Mouse (Mus musculus) limb, embryonic 12.5 days (tissue): ENCODE results near the gene Chic2. TPM values are rescaled to one million over a fixed set of nuclear protein-coding genes. Genes with fewer than 3 reads are reported as not detected.

Experiments used
- ATAC-seq: fragments of 200-750 bp; cut with Nextera tagmentation; 2 replicates; pipeline ENCODE4 v1.8.0; 2017; ENCODE audit warnings: low read depth, moderate TSS enrichment; ENCODE audit not compliant: insufficient number of reproducible peaks, insufficient read depth, low FRiP score, low TSS enrichment
- H3K27ac ChIP-seq: fragments of 300-500 bp; sonication (generic); 2 replicates; pipeline ENCODE4 v1.5.1; 2016; ENCODE audit warnings: mild to moderate bottlenecking, moderate library complexity
- H3K27me3 ChIP-seq: fragments of 300-500 bp; sonication (generic); 2 replicates; pipeline ENCODE4 v1.6.1; 2016; ENCODE audit warnings: mild to moderate bottlenecking, moderate library complexity
- H3K36me3 ChIP-seq: fragments of 300-500 bp; sonication (generic); 2 replicates; pipeline ENCODE4 v1.6.1; 2016; ENCODE audit warnings: mild to moderate bottlenecking, moderate library complexity
- H3K4me1 ChIP-seq: fragments of 300-500 bp; sonication (generic); replicated peaks from 2 replicates; pipeline ENCODE4 v1.6.1; 2016
- H3K4me2 ChIP-seq: fragments of 300-500 bp; sonication (generic); 2 replicates; pipeline ENCODE4 v1.6.1; 2016; ENCODE audit warnings: mild to moderate bottlenecking, moderate library complexity
- H3K4me3 ChIP-seq: fragments of 300-500 bp; sonication (generic); replicated peaks from 2 replicates; pipeline ENCODE4 v1.5.1; 2016; ENCODE audit warnings: mild to moderate bottlenecking
- H3K9ac ChIP-seq: fragments of 300-500 bp; sonication (generic); replicated peaks from 2 replicates; pipeline ENCODE4 v1.6.1; 2016; ENCODE audit warnings: mild to moderate bottlenecking, moderate library complexity
- H3K9me3 ChIP-seq: fragments of 300-500 bp; sonication (generic); 2 replicates; pipeline ENCODE4 v1.6.1; 2016; ENCODE audit warnings: mild to moderate bottlenecking, moderate library complexity
- WGBS: fragments of 180-500 bp; shearing (Covaris S2); methylation state at CpG from one replicate; pipeline ENCODE4 v1.1.7; 2016; 5-methylcytosine and 5-hydroxymethylcytosine counted together
- polyA plus RNA-seq: library from polyadenylated mRNA; unstranded; fragments of >200 nt; fragmentation: Nextera tagmentation; extraction: Ambion mirVana; gene quantifications from 2 replicates; pipeline ENCODE4 v1.2.1, GENCODE M21; 2016

Gene Chic2
- polyA plus RNA-seq, 1 experiment from 2014 or later = 56.8 TPM

DNA sequence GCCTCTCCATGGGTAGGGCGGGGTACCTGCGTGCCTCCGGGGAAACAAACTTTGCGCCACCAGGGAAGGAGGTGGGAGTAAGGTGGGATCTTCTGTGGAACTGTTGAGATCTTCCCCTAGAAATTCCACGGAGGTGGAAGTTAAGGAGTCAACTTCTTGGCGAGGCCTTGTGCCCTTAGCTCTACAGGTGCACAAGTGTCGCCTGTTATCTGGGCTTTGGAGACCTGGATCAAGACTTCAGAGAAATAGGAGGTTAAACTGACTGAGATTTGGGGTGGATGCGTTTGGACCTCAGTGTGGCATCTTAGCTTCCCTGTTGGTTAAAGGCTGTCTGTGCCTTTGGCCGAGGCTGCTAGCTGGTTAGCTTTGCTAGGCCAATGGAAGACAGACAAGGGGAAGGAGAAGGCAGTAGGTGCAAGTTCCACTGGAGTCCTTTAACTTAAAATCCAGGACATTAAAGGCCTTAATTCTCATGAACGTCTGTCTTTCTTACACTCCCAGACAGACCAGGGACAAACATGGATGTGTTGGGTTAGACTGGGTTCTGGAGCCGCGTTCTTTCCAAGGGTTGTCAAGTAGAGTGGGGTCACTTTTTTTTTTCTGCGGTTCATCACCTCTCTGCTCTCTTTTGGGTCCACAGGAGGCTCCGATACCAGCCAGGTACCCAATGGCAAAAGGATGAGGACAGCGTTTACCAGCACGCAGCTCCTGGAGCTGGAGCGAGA is 31.9 kb upstream of the Chic2 start:
- H3K27ac ChIP-seq = no peak overlapping the region

DNA sequence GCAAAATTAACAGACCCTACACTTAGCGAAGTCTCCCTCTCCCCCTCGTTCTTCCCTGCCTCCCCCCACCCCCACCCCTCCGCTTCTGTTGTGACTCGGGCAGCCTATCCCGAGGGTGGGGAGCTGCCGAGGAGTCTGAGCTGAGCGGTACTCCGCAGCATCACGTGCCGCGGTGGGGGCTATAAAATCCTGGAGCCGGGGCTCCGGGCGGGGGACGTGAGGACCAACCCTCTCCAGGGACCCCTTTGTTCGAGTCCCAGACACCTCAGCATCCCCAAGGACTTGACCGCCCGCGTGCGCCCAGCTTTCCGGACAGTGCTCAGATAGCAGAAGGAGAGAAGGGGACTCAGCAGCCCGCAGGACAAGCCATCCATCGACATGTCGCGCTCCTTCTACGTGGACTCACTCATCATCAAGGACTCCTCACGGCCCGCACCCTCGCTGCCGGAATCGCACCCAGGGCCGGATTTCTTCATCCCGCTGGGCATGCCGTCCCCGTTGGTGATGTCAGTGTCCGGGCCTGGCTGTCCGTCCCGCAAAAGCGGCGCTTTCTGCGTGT is 30.9 kb upstream of the Chic2 start, which contains the start of gene Gsx2:
TSS of gene Gsx2 (plus strand) at position 219 of the 559 bp plus-strand sequence.
- Histone ChIP-seq H3K36me3 (no peaks in the 10 kb centered on the region), H3K9me3 (no peaks in the 10 kb centered on the region), H3K4me1 (peaks cover 35% of the 10 kb centered on the region), H3K9ac (peak within 1 kb of the TSS; percentile 18; the same call in 1 of the 2 replicates), H3K4me2 (peak within 1 kb of the TSS; percentile 54), H3K4me3 (peak within 1 kb of the TSS; percentile 37), H3K27me3 (peaks cover 96% of the 10 kb centered on the region), H3K27ac (no peak within 1 kb of the TSS)
- WGBS = under 1% methylated on average over 40 of the region's 41 CpGs
- ATAC-seq = no peak

More for the DNA sequence above, 31.9 kb upstream of the Chic2 start:
- Histone ChIP-seq H3K4me3 (peak overlapping the region; percentile 37), H3K27me3 (peaks cover 98% of the 10 kb centered on the region), H3K4me2 (peak overlapping the region; percentile 54), H3K9ac (0 out of 2 replicates have a peak overlapping the region, but pooled peaks have one; percentile 18), H3K9me3 (no peaks in the 10 kb centered on the region), H3K36me3 (no peaks in the 10 kb centered on the region), H3K4me1 (peaks cover 28% of the 10 kb centered on the region)
- under 1% methylated on average over 17 of the region's 17 CpGs for WGBS
- no peak for ATAC-seq

DNA sequence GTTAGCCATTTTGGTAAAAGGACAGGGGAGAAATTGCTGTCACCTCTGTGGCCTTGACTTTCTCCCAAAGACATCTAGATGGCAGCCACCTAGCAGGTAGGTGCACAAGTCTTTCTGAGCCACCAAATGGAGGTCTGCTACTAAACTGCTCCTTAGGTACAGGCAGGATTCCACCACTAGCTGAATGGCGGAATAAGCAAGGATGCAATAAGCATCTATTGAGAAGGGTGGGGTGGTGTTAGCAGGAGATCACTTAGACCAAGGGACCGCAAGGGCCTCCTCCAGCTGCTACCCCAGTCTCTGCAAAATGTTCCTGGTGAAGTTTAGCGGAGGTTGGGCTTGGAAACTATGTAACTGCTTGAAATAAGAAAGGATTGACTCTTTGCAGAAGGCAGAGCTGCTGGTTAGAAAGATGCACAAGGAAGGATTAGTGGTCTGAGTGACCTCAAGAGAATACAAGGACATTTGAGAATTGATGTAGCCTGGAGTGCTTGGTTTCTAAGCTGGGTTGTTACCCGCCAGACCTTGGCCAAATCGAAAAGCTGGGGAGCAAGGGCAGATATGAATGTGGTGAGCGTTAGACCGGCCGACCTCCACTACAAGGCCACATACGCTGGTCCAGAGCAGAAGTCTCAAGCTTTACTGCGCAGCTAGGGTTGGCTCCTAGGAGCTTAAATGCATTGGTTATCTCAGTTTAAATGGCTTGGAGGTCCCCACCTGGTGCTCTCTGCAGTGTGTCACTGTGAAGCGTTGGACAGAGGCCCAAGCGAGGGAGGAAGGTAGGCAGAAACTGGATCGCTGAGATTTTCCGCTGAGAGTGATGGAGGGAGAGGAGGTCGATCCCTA is 30.2 kb upstream of the Chic2 start:
- ATAC-seq = no peak
- H3K4me1 ChIP-seq = peaks cover 42% of the 10 kb centered on the region
- 2% methylated on average over 15 of the region's 15 CpGs for WGBS
- H3K9me3 ChIP-seq = no peaks in the 10 kb centered on the region
- H3K4me3 ChIP-seq = peak overlapping the region; percentile 37
- no peaks in the 10 kb centered on the region for H3K36me3 ChIP-seq
- H3K27me3 ChIP-seq = peaks cover 96% of the 10 kb centered on the region
- H3K4me2 ChIP-seq = peak overlapping the region; percentile 54
- no peak overlapping the region for H3K9ac ChIP-seq
- no peak overlapping the region for H3K27ac ChIP-seq

DNA sequence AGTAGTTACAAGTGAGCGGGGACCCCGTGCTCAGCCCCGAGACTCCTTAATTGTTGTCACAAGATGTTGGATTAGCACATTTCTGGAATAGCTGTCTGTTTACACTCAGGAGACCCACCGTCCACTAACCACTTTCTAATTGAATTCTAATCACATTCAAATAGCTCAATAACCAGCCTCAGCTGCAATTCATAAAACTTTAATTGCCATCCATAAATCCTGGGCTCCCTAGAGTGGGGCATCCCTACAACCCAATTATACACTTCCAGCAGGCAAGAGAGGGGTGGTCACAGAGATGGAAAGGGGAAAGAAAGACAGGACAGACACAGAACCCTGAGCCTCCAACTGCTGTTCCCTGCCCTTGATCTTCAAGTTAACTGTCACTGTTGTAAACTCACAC is 29.6 kb upstream of the Chic2 start:
- no peak overlapping the region for H3K27ac ChIP-seq
- H3K27me3 ChIP-seq = peaks cover 96% of the 10 kb centered on the region
- H3K9ac ChIP-seq = no peak overlapping the region
- H3K4me1 ChIP-seq = peaks cover 43% of the 10 kb centered on the region
- no peak for ATAC-seq
- H3K4me3 ChIP-seq = no peak overlapping the region
- H3K9me3 ChIP-seq = no peaks in the 10 kb centered on the region
- under 1% methylated on average over 4 of the region's 4 CpGs for WGBS
- no peak overlapping the region for H3K4me2 ChIP-seq
- H3K36me3 ChIP-seq = no peaks in the 10 kb centered on the region

DNA sequence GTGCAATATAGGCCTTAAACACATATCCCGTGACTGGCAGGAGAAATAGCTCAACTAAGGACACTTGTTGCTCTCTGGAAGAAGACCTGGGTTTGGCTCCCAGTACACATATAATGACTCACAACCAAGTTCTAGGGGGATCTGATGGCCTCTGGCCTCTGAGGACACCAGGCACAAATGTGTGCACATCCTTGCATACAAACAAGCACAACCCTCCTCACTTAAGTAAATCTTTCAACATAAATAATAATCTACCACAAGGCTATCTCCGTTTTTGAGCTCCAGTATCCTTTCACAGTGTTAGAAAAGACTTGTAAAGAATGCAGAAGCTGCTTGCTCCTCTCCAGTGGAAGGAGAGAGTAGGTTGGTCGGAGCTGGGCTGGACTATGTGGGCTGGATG is 29.1 kb upstream of the Chic2 start:
- ATAC-seq = no peak
- 2% methylated on average over 3 of the region's 3 CpGs for WGBS
- Histone ChIP-seq H3K4me1 (peaks cover 43% of the 10 kb centered on the region), H3K9me3 (no peaks in the 10 kb centered on the region), H3K27ac (no peak overlapping the region), H3K4me2 (no peak overlapping the region), H3K9ac (no peak overlapping the region), H3K4me3 (no peak overlapping the region), H3K36me3 (no peaks in the 10 kb centered on the region), H3K27me3 (peaks cover 96% of the 10 kb centered on the region)

DNA sequence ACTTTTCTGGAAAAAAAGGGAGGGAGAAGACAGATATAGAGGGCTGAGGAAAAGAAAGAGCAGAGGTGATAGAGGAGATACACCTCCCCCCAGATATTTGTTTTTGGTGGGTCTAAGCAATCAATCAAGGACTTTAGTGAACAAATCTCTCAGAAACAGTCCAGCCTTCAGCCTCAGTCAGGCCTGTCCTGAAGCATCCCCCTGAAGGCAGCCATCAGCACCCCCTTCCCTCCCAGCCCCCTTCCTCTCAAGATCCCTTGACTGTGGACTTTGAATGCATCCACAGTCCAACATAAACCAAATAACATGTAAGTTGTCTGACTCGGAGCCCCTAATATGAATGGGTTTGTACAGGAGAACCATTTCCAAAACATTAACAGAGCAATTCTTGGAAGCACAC is 28.6 kb upstream of the Chic2 start:
- H3K27ac ChIP-seq = no peak overlapping the region
- H3K9me3 ChIP-seq = no peaks in the 10 kb centered on the region
- peaks cover 96% of the 10 kb centered on the region for H3K27me3 ChIP-seq
- peaks cover 43% of the 10 kb centered on the region for H3K4me1 ChIP-seq
- no peak overlapping the region for H3K4me3 ChIP-seq
- 25% methylated on average over 1 of the region's 1 CpGs for WGBS
- no peak overlapping the region for H3K4me2 ChIP-seq
- H3K36me3 ChIP-seq = no peaks in the 10 kb centered on the region
- no peak overlapping the region for H3K9ac ChIP-seq
- no peak for ATAC-seq

DNA sequence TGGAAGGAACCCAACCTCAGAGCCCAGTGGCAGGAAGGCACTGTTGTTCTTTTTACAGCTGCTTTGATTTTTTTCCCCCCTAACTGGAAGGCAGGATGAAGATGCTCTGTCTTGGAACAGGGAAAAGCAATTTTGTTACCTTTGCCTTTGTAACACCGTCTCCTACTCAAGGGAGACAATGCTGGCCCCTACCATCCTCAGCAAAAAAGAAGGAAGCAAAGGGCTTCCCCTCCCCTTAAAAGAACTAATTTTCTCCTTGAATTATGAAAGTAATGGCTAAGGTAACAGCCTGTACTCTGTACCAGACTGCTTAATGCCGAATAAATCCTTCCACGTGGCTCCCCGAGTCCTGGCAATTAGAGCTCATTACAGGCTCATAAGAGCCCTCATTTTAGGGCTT is 28.0 kb upstream of the Chic2 start:
- WGBS = under 1% methylated on average over 4 of the region's 4 CpGs
- no peaks in the 10 kb centered on the region for H3K9me3 ChIP-seq
- H3K4me1 ChIP-seq = peaks cover 45% of the 10 kb centered on the region
- no peaks in the 10 kb centered on the region for H3K36me3 ChIP-seq
- ATAC-seq = no peak
- H3K27ac ChIP-seq = no peak overlapping the region
- peaks cover 97% of the 10 kb centered on the region for H3K27me3 ChIP-seq
- no peak overlapping the region for H3K4me3 ChIP-seq
- H3K4me2 ChIP-seq = no peak overlapping the region
- H3K9ac ChIP-seq = no peak overlapping the region

DNA sequence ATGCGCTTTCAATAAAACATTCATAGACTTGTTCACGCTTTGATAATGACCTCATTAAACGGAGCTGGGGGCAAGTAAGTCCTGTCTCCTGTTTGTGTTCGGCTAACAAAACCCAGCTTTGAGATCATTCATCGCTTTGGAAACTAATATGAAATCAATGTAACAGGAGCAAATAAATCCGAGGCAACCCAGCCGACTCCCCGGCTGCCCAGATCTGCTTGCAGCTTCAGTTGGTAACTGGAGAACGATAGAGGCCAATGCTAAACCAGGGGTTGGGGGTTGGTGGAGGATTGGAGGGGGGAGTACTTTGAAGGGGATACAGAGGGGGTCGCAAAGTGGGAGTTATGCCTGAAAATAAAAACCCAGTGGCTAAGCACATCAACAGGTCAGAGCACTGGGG is 27.4 kb upstream of the Chic2 start:
- Histone ChIP-seq H3K4me2 (no peak overlapping the region), H3K9me3 (no peaks in the 10 kb centered on the region), H3K27me3 (peaks cover 97% of the 10 kb centered on the region), H3K4me3 (no peak overlapping the region), H3K9ac (no peak overlapping the region), H3K4me1 (peaks cover 50% of the 10 kb centered on the region), H3K27ac (no peak overlapping the region), H3K36me3 (no peaks in the 10 kb centered on the region)
- ATAC-seq = no peak
- WGBS = 1% methylated on average over 10 of the region's 10 CpGs

DNA sequence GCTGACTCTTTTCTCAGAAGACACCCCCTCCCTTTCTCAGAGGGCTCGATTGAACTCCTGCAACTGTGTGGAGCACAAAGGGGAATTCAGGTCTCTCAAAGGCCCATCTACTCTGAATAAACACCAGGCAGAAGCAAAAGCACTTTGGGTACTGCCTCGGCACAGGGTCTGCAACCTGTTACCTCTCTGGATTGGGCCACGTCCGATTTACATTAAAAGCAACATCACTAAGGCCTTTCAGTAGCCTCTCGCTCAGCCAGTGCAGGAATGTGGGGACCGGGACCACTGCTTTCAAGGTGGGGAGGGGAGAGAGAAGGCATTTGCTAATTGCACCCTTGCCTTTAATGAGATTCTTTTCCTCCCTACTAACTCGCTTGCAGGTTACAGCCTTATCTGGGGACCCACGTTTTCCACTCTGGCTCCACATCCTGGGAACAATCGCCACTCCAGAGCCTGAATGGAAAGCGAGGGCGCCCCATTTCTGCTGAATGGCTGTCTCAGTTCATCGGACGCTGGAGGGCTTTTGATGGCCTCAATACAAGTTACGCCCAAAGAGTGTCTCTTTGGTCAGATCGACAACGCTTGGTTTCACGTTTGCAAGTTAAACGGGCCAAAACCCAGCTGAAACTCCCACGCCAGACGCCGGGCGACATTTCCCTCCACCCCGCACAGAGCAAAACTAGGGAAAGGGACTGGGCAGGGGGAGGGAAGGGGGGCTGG is 26.2 kb upstream of the Chic2 start:
- no peak overlapping the region for H3K9ac ChIP-seq
- 2% methylated on average over 23 of the region's 23 CpGs for WGBS

DNA sequence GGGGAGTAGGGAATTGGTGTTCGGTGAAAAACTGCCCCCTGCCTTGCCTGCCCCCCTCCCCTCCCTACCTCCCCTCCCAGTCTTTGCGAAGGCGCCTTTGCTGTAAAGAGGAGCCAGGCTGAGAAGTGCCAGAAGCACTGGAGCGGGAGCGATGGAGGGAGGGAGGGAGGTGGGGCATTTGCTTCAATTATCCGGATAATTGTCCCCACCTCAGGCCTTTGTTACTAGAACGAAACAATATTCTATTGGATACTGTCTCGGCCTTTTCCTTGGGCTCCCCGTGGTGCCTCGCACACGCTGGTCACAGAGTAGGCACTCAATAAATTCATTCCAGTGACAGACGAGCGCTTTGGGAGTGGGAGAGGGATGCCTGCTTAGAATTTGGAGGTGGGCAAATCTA is 25.6 kb upstream of the Chic2 start:
- Histone ChIP-seq H3K9ac (no peak overlapping the region), H3K4me3 (no peak overlapping the region), H3K27ac (no peak overlapping the region), H3K4me1 (peaks cover 44% of the 10 kb centered on the region), H3K27me3 (peaks cover 91% of the 10 kb centered on the region), H3K9me3 (no peaks in the 10 kb centered on the region), H3K4me2 (peak overlapping the region; percentile 33), H3K36me3 (no peaks in the 10 kb centered on the region)
- ATAC-seq = no peak
- WGBS = 1% methylated on average over 13 of the region's 13 CpGs

More for the DNA sequence above, 26.2 kb upstream of the Chic2 start:
- Histone ChIP-seq H3K4me3 (no peak overlapping the region), H3K36me3 (no peaks in the 10 kb centered on the region), H3K27me3 (peaks cover 96% of the 10 kb centered on the region), H3K27ac (no peak overlapping the region), H3K4me1 (peaks cover 51% of the 10 kb centered on the region), H3K9me3 (no peaks in the 10 kb centered on the region), H3K4me2 (peak overlapping the region; percentile 33)
- no peak for ATAC-seq
